Mouse (Mus musculus): ENCODE data around the gene Pom121. TPM values are rescaled to one million over a fixed set of nuclear protein-coding genes. Genes with fewer than 3 reads are reported as not detected.

The Pom121 gene
- polyA plus RNA-seq, 1 experiment from 2014 or later = 27.2 TPM

GRCm38 (mm10) chr5:135405437-135405836 lies 11.1 kb upstream of the Pom121 start:
- Histone ChIP-seq H3K4me3 (ENCODE audit: low read depth, low read length) (no peak overlapping the region), H3K9ac (ENCODE audit: low read length) (no peak overlapping the region), H3K4me1 (replicated peaks; ENCODE audit: control insufficient read depth, insufficient read depth, low read length) (0 out of 2 replicates have a peak, but pooled peaks cover 2% of the 10 kb centered on the region), H3K4me2 (ENCODE audit: low read depth, low read length, severe bottlenecking) (no peak overlapping the region), H3K27ac (ENCODE audit: low read depth, low read length) (no peak overlapping the region), H3K36me3 (ENCODE audit: control insufficient read depth, insufficient read depth, low read length) (peaks cover 3% of the 10 kb centered on the region; the same call in 1 of the 2 replicates), H3K27me3 (ENCODE audit: control insufficient read depth, insufficient read depth, low read length) (no peaks in the 10 kb centered on the region), H3K9me3 (ENCODE audit: control insufficient read depth, low read length) (no peaks in the 10 kb centered on the region)
- ATAC-seq (replicated peaks; ENCODE audit: low FRiP score) = no peak
- WGBS = 86% methylated on average over 9 of the region's 9 CpGs
- no peak for DNase-seq (ENCODE audit: low spot score)

- Histone ChIP-seq H3K9ac (ENCODE audit: low read length) (no peak overlapping the region), H3K4me3 (ENCODE audit: low read depth, low read length) (no peak overlapping the region), H3K4me1 (replicated peaks; ENCODE audit: control insufficient read depth, insufficient read depth, low read length) (0 out of 2 replicates have a peak, but pooled peaks cover 2% of the 10 kb centered on the region), H3K36me3 (ENCODE audit: control insufficient read depth, insufficient read depth, low read length) (peaks cover 3% of the 10 kb centered on the region; the same call in 1 of the 2 replicates), H3K9me3 (ENCODE audit: control insufficient read depth, low read length) (no peaks in the 10 kb centered on the region), H3K4me2 (ENCODE audit: low read depth, low read length, severe bottlenecking) (0 out of 2 replicates have a peak overlapping the region, but pooled peaks have one; percentile 8), H3K27me3 (ENCODE audit: control insufficient read depth, insufficient read depth, low read length) (no peaks in the 10 kb centered on the region), H3K27ac (ENCODE audit: low read depth, low read length) (no peak overlapping the region)
- DNase-seq (ENCODE audit: low spot score) (peak; percentile 72), ATAC-seq (replicated peaks; ENCODE audit: low FRiP score) (no peak)
- 37% methylated on average over 20 of the region's 20 CpGs for WGBS
These were observed 10.3 kb upstream of the Pom121 start for GRCm38 (mm10) chr5:135404623-135405022.

- no peaks in the 10 kb centered on the region for H3K9me3 ChIP-seq (ENCODE audit: control insufficient read depth, low read length)
- 11% methylated on average over 2 of the region's 2 CpGs for WGBS
- no peaks in the 10 kb centered on the region for H3K27me3 ChIP-seq (ENCODE audit: control insufficient read depth, insufficient read depth, low read length)
- DNase-seq (ENCODE audit: low spot score) (peak; percentile 87), ATAC-seq (replicated peaks; ENCODE audit: low FRiP score) (no peak)
- H3K4me1 ChIP-seq (replicated peaks; ENCODE audit: control insufficient read depth, insufficient read depth, low read length) = 0 out of 2 replicates have a peak, but pooled peaks cover 2% of the 10 kb centered on the region
- H3K9ac ChIP-seq (ENCODE audit: low read length) = no peak overlapping the region
- no peak overlapping the region for H3K4me3 ChIP-seq (ENCODE audit: low read depth, low read length)
- H3K4me2 ChIP-seq (ENCODE audit: low read depth, low read length, severe bottlenecking) = no peak overlapping the region
- H3K27ac ChIP-seq (ENCODE audit: low read depth, low read length) = no peak overlapping the region
- no peaks in the 10 kb centered on the region for H3K36me3 ChIP-seq (ENCODE audit: control insufficient read depth, insufficient read depth, low read length)
These were observed 5.9 kb upstream of the Pom121 start for GRCm38 (mm10) chr5:135400244-135400643.

GRCm38 (mm10) chr5:135399382-135399781 lies 5.0 kb upstream of the Pom121 start:
- ATAC-seq (replicated peaks; ENCODE audit: low FRiP score) = no peak
- WGBS = 73% methylated on average over 6 of the region's 6 CpGs
- Histone ChIP-seq H3K4me1 (replicated peaks; ENCODE audit: control insufficient read depth, insufficient read depth, low read length) (peaks cover 3% of the 10 kb centered on the region; the same call in 1 of the 2 replicates), H3K4me3 (ENCODE audit: low read depth, low read length) (no peak overlapping the region), H3K36me3 (ENCODE audit: control insufficient read depth, insufficient read depth, low read length) (no peaks in the 10 kb centered on the region), H3K9me3 (ENCODE audit: control insufficient read depth, low read length) (no peaks in the 10 kb centered on the region), H3K4me2 (ENCODE audit: low read depth, low read length, severe bottlenecking) (no peak overlapping the region), H3K27me3 (ENCODE audit: control insufficient read depth, insufficient read depth, low read length) (no peaks in the 10 kb centered on the region), H3K27ac (ENCODE audit: low read depth, low read length) (no peak overlapping the region), H3K9ac (ENCODE audit: low read length) (no peak overlapping the region)
- no peak for DNase-seq (ENCODE audit: low spot score)

DNA sequence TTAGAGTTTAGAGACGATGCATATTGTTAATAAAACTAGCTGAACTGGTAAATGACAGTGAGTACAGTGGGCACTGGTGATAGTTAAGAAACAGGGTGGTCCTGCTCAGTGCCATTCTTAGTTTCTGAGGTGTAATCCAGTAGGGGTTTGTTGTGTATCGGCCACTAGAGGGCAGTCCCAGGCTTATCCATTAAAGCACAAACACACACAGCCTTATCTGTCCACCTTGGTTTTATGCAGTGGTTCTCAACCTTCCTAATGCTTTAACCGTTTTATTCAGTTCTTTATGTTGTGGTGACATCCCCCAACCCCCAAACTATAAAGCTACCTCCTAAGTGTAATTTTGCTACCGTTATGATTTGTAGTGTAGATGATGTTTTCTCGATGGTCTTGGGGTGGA lies 1.5 kb upstream of the Pom121 start:
- ATAC-seq (replicated peaks; ENCODE audit: low FRiP score) (no peak), DNase-seq (ENCODE audit: low spot score) (no peak)
- Histone ChIP-seq H3K9ac (ENCODE audit: low read length) (no peak overlapping the region), H3K4me3 (ENCODE audit: low read depth, low read length) (no peak overlapping the region), H3K36me3 (ENCODE audit: control insufficient read depth, insufficient read depth, low read length) (no peaks in the 10 kb centered on the region; the same call in 1 of the 2 replicates), H3K4me2 (ENCODE audit: low read depth, low read length, severe bottlenecking) (no peak overlapping the region), H3K9me3 (ENCODE audit: control insufficient read depth, low read length) (no peaks in the 10 kb centered on the region), H3K27ac (ENCODE audit: low read depth, low read length) (no peak overlapping the region), H3K4me1 (replicated peaks; ENCODE audit: control insufficient read depth, insufficient read depth, low read length) (peaks cover 7% of the 10 kb centered on the region; the same call in 1 of the 2 replicates), H3K27me3 (ENCODE audit: control insufficient read depth, insufficient read depth, low read length) (no peaks in the 10 kb centered on the region)
- WGBS = 53% methylated on average over 5 of the region's 5 CpGs

- H3K4me1 ChIP-seq (replicated peaks; ENCODE audit: control insufficient read depth, insufficient read depth, low read length) = no peaks in the 10 kb centered on the region
- no peaks in the 10 kb centered on the region for H3K27me3 ChIP-seq (ENCODE audit: control insufficient read depth, insufficient read depth, low read length)
- no peak for ATAC-seq (replicated peaks; ENCODE audit: low FRiP score)
- H3K9ac ChIP-seq (ENCODE audit: low read length) = no peak overlapping the region
- 88% methylated on average over 10 of the region's 10 CpGs for WGBS
- H3K4me3 ChIP-seq (ENCODE audit: low read depth, low read length) = no peak overlapping the region
- no peak for DNase-seq (ENCODE audit: low spot score)
- H3K36me3 ChIP-seq (ENCODE audit: control insufficient read depth, insufficient read depth, low read length) = peaks cover 44% of the 10 kb centered on the region
- no peak overlapping the region for H3K27ac ChIP-seq (ENCODE audit: low read depth, low read length)
- H3K9me3 ChIP-seq (ENCODE audit: control insufficient read depth, low read length) = no peaks in the 10 kb centered on the region
- no peak overlapping the region for H3K4me2 ChIP-seq (ENCODE audit: low read depth, low read length, severe bottlenecking)
These were observed 10.6 kb downstream of the Pom121 start for GRCm38 (mm10) chr5:135383771-135384170.

- no peak for DNase-seq (ENCODE audit: low spot score)
- Histone ChIP-seq H3K4me3 (ENCODE audit: low read depth, low read length) (no peak overlapping the region), H3K4me1 (replicated peaks; ENCODE audit: control insufficient read depth, insufficient read depth, low read length) (no peaks in the 10 kb centered on the region), H3K27me3 (ENCODE audit: control insufficient read depth, insufficient read depth, low read length) (no peaks in the 10 kb centered on the region), H3K9ac (ENCODE audit: low read length) (no peak overlapping the region), H3K9me3 (ENCODE audit: control insufficient read depth, low read length) (no peaks in the 10 kb centered on the region), H3K4me2 (ENCODE audit: low read depth, low read length, severe bottlenecking) (no peak overlapping the region), H3K36me3 (ENCODE audit: control insufficient read depth, insufficient read depth, low read length) (peaks cover 52% of the 10 kb centered on the region), H3K27ac (ENCODE audit: low read depth, low read length) (no peak overlapping the region)
- WGBS = 95% methylated on average over 7 of the region's 7 CpGs
- no peak for ATAC-seq (replicated peaks; ENCODE audit: low FRiP score)
These were observed 11.6 kb downstream of the Pom121 start for GRCm38 (mm10) chr5:135382746-135383145.

DNA sequence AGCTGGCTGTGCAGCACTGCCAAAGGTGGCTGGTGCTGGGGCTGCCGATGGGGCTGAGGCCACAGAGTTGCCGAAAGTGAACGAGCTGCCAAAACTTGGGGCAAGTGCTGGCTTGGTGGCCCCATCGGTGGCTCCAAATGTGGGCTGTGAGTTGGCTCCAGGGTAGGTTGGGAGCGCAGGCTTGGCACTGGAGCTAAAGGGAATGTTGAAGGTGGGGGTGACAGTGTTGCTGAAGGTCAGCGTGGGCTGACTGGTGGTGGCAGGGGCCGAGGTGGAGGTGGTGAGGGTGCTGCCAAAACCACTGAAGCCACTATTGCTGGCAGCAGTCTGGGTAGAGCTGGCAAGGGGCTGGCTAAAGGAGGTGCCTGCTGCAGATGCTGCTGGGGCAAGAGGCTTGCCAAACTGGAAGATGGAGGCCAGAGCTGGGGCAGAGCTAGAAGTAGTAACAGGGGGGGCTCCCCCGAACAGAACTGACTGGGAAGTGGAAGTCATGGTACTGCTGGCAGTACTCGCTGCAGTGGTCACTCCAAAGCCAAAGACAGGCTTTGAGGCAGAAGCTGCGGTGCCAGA lies 12.9 kb downstream of the Pom121 start:
- Histone ChIP-seq H3K4me3 (ENCODE audit: low read depth, low read length) (no peak overlapping the region), H3K27me3 (ENCODE audit: control insufficient read depth, insufficient read depth, low read length) (no peaks in the 10 kb centered on the region), H3K9me3 (ENCODE audit: control insufficient read depth, low read length) (no peaks in the 10 kb centered on the region), H3K9ac (ENCODE audit: low read length) (no peak overlapping the region), H3K4me1 (replicated peaks; ENCODE audit: control insufficient read depth, insufficient read depth, low read length) (no peaks in the 10 kb centered on the region), H3K4me2 (ENCODE audit: low read depth, low read length, severe bottlenecking) (no peak overlapping the region), H3K27ac (ENCODE audit: low read depth, low read length) (no peak overlapping the region), H3K36me3 (ENCODE audit: control insufficient read depth, insufficient read depth, low read length) (peaks cover 51% of the 10 kb centered on the region)
- ATAC-seq (replicated peaks; ENCODE audit: low FRiP score) = no peak
- 94% methylated on average over 10 of the region's 10 CpGs for WGBS
- DNase-seq (ENCODE audit: low spot score) = no peak

- WGBS = 94% methylated on average over 4 of the region's 4 CpGs
- DNase-seq (ENCODE audit: low spot score) (no peak), ATAC-seq (replicated peaks; ENCODE audit: low FRiP score) (no peak)
- H3K4me2 ChIP-seq (ENCODE audit: low read depth, low read length, severe bottlenecking) = no peak overlapping the region
- H3K4me3 ChIP-seq (ENCODE audit: low read depth, low read length) = no peak overlapping the region
- no peaks in the 10 kb centered on the region for H3K27me3 ChIP-seq (ENCODE audit: control insufficient read depth, insufficient read depth, low read length)
- no peaks in the 10 kb centered on the region for H3K9me3 ChIP-seq (ENCODE audit: control insufficient read depth, low read length)
- no peak overlapping the region for H3K27ac ChIP-seq (ENCODE audit: low read depth, low read length)
- no peak overlapping the region for H3K9ac ChIP-seq (ENCODE audit: low read length)
- H3K4me1 ChIP-seq (replicated peaks; ENCODE audit: control insufficient read depth, insufficient read depth, low read length) = no peaks in the 10 kb centered on the region
- peaks cover 53% of the 10 kb centered on the region for H3K36me3 ChIP-seq (ENCODE audit: control insufficient read depth, insufficient read depth, low read length)
These were observed 13.7 kb downstream of the Pom121 start for GRCm38 (mm10) chr5:135380681-135381080.
